Mouse (Mus musculus): ENCODE measurements around the gene Lta. TPM values are rescaled to one million over a fixed set of nuclear protein-coding genes. Genes with fewer than 3 reads are reported as not detected.
A peak's percentile ranks its signal among the peaks of the same experiment; 100 is the strongest.
"Not testable (repeated sequence)": the region's sequence is repeated elsewhere in the genome, so short reads cannot be mapped to it uniquely, and the experiment has no call there.

Gene Lta
- total RNA-seq, 2 experiments from 2014 or later: not detected

DNA sequence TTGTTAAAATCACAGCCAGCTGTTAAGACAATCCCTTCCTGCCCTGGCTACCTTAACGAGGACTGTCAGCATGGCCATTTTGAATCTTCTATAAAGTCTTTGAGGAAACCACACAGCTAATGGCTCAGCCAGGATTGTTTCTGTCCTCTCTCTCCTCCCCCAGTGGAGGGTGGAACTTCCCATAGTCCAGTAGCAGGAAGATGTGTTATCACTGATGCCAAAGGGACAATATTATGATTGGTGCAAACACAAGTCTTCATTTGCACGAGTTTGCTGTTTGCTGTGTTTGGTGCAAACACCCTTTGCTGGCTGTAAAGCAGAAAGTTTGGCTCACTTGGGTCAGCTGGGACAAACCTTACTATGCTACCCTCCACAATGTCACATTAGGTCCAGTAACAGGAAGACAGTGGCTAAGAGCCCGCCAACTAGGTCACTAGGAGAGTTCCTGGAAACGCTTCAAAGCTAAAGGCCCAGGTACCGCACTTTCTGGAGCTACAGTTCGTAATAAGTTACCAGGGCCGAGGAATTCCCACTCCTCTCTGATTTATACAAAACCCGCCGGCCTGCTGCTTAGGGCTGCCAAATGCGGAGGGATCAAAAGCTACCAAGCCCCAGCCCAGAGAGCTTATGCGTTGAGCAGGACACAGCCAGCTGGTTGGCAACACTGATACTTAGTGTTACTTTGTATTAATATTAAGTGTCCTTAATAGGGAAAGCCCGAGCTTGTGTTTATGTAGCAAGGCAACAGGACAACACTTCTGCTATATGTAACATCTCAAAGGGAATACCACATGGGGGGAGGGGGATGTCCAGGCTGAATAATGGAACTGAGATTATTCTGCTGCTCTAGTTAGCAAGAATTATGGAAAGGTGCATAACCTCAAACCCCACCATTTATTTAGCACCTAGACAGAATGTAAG, 35.5 kb upstream of the Lta start:
- ATAC-seq (ENCODE audit: poor library complexity, severe bottlenecking): no peak

GRCm38 (mm10) chr17:35239700-35240099, 34.5 kb upstream of the Lta start:
- no peak for ATAC-seq (ENCODE audit: poor library complexity, severe bottlenecking)

DNA sequence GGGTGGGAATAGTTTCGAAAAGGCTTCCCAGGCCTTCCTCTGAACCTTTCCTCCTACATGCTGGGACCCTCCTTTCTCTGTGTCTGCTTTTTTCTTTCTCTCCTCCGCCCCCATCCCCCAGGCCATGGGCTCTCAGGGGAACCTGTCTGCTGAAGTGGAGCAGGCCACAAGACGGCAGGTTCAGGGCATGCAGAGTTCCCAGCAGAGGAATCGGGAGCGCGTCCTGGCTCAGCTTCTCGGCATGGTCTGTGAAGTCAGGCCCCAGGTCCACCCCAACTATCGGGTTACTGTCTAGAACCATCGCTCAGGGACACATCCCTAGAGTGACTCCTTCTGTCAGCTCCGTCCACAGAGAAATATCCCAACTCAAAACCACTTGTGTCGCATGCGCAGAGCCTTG, 32.4 kb upstream of the Lta start:
- ATAC-seq (ENCODE audit: poor library complexity, severe bottlenecking): no peak

DNA sequence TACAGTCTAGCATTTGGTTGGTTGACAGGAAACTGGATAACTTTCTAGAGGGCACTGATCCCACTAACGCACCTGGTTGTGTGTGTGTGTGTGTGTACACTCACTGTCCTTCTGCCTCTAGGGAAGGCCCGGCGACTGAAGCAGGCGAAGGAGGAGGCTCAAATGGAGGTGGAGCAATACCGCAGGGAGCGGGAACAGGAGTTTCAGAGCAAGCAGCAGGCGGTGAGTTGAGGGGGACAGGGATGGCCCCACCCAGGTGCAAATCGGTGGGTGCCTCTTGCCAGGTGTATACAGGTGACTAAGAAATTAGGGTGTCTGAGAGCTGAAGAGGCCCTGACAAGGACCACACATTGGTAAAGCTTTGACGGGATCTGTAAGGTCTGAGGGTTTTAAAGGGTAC, 31.8 kb upstream of the Lta start:
- no peak for ATAC-seq (ENCODE audit: poor library complexity, severe bottlenecking)

GRCm38 (mm10) chr17:35236390-35236746, 31.2 kb upstream of the Lta start:
- ATAC-seq (ENCODE audit: poor library complexity, severe bottlenecking): peak; percentile 70

DNA sequence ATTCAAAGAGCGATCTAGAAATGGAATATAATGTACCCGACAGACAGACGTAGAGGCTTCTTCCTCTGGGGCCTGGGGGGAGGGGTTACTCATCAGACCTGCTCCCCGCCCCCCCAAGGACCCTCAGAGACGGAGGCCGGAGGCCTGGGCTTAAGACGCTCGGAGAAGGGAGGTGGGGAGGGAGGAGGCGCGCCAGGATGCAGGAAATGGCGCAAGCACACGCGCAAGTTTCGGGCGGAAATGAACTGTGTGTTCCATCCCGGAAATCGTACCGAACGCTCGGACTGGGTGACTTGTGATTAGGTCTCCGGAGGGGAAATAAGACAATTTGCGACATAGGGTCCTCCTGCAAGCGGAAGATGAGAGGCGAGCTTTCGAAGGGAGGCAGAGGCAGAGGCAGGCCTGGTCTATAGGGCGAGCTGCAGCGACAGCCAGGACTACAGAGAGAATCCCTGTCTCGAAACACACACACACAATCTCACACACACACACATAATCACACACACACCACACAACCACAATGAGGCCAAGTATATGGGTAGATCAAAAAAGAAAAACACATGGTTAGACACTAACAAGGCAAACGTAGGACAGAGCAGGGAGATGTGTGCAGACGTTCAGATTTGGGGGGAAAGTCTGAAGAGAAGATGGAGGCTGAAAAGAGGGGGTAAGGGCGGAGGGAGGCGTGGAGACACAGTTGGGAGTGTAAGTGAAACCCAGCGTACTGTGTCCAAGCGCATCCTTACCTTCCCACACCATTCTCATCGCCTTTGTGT, 30.7 kb upstream of the Lta start, which contains the start of gene Nfkbil1:
Gene Nfkbil1 (minus strand): TSS at position 179 of the 776 bp plus-strand sequence.
- ATAC-seq (ENCODE audit: poor library complexity, severe bottlenecking): peak; percentile 69

GRCm38 (mm10) chr17:35234903-35235302, 29.8 kb upstream of the Lta start:
- no peak for ATAC-seq (ENCODE audit: poor library complexity, severe bottlenecking)

DNA sequence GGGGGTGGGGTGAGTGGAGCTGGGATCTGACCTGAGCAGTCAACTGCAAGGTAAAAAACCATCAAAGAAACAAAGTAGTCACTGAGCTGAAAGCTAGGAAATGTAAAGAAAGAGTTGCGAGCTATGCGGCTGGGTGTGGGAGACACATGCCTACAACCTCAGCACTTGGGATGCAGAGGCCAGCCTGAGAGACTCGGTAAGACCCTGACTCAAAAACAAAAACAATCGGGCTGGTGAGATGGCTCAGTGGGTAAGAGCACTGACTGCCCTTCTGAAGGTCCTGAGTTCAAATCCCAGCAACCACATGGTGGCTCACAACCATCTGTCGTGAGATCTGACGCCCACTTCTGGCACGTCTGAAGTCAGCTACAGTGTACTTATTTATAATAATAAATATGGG, 28.9 kb upstream of the Lta start:
- ATAC-seq (ENCODE audit: poor library complexity, severe bottlenecking): not testable (repeated sequence)

DNA sequence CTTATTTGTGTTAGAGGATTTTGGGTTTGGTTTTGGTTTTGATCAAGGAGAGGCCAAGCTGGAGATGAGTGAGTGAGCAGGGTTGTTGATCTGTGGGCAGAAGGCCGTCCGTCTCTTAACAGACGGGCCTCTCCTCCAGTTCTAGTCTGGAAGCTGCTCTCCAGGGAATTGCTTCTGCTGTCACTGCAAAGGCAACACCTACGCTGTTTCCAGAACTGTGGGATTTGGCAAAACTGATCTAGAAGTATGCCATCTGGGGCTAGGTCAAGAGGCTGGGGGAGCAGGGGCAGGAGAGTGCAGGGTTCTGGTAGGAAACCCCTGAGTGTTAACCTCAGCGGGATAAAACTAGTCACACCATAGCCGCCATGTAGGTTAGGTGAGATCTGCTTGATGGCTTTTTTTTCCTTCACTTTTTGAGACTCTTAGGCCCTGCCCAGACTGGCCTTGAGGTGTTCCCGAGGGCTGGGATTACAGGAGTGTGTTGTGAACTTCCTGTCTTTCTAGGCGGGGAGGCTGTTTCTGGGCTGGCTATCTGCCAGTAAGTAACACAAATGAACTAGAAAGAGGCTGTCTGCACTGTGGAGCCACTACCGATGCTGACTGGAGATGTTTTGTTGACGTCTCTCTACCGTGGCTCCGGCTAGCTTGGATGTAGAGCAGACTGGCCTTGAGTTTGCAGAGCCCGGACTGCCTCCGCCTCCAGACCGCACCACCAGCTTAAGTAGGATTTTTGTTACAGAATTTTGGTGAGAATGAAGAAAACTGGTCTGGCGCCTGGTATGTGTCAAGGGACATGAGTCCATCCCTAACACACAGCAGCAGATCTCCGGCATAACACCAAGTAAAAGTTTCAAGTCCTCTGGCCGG, 28.2 kb upstream of the Lta start, which contains the start of gene Atp6v1g2:
Gene Atp6v1g2 (plus strand): TSS at position 547 of the 867 bp plus-strand sequence.
- no peak for ATAC-seq (ENCODE audit: poor library complexity, severe bottlenecking)

- ATAC-seq (ENCODE audit: poor library complexity, severe bottlenecking): no peak
Observed at GRCm38 (mm10) chr17:35232659-35233058, 27.5 kb upstream of the Lta start.

DNA sequence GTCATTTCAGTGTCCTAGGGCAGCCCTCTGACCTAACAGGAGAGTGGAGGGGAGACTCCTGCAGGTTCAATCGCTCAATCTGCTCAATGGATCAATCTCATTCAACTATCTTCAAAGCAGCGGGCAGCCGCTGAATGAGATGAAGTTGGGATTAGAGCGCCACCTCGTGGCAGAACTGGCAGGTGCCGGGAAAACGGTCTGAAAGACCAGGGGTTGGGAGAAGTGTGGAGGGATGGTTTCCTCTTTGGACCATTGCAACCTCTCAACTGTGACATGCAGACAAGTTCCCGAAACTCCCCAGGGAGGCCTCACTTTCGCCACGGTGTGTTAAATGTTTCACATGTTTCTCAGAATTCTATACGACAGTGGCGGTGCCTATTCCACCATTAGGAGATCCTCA, 26.9 kb upstream of the Lta start:
- peak; percentile 31 for ATAC-seq (ENCODE audit: poor library complexity, severe bottlenecking)

- peak; percentile 63 for ATAC-seq (ENCODE audit: poor library complexity, severe bottlenecking)
Observed at GRCm38 (mm10) chr17:35231022-35231421, 25.9 kb upstream of the Lta start.

- ATAC-seq (ENCODE audit: poor library complexity, severe bottlenecking): no peak
Observed at GRCm38 (mm10) chr17:35226561-35227046, 21.5 kb upstream of the Lta start.

DNA sequence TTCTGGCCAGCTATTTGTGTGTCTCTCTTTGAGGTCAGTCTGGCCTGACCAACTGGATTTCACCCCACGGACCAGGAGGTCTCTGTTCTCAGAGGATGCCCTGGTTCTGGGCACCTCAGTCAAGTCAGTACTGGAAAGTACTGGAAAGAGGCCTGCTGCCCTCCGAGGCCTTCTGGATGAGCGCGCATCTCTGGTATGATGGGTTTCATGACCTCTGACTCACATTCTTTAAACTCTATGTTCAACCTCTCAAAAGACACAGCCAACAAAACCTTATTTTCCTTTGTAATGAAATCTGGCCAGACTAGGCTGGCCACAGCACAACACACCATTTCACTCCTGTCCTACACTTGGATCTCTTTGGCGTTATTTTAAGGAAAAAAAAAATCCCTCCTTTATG, 20.3 kb upstream of the Lta start:
- ATAC-seq (ENCODE audit: poor library complexity, severe bottlenecking): no peak

GRCm38 (mm10) chr17:35224641-35225040, 19.5 kb upstream of the Lta start:
- ATAC-seq (ENCODE audit: poor library complexity, severe bottlenecking): no peak

DNA sequence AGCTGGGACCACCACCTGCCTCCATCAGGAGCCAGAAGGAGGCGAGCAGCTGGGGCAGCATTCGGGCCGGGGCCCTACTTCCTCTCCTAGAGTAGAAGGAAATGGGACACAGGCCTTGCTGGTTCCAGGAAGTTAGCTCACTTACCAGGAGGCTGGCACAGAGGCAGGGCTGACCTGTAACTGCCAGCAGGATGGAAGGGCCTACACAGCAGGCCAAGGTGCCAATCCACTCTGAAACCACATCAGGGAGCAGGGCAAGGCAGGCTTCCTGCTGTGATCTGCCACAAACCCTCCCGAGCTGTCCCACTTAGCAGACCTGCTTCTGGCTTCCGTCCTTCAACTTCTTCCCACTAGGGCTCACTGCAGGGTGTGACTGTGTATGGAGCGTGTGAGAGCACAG, 17.1 kb upstream of the Lta start:
- ATAC-seq (ENCODE audit: poor library complexity, severe bottlenecking): peak; percentile 59

- peak; percentile 11; the same call in 1 of the 2 replicates for ATAC-seq (ENCODE audit: poor library complexity, severe bottlenecking)
Observed at GRCm38 (mm10) chr17:35220156-35220952, 15.2 kb upstream of the Lta start, which contains the start of gene Gm16181. Gene Gm16181 (plus strand): TSS chr17:35220834.

DNA sequence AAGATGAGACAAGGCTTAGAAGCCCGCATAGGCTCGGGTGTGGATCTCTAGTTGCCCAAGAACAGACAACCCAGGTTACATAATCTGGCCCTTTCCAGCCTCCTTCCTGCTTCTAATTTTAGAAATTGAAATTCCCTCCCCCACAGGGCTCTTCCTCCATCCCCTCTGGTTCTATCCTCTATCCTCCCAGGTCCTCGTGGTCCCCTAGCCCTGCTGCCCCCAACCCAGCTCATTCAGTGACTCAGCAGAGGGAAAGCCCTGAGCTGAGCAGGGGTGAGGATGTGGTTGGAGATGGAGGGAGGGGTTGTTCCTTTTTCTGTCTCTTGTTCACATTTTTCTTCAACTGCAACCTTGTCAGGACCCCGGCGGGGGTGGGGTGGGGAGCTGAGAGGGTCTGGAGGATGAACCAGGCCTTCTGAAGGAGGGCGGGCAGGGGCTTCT, 14.5 kb upstream of the Lta start:
- peak; percentile 68 for ATAC-seq (ENCODE audit: poor library complexity, severe bottlenecking)

DNA sequence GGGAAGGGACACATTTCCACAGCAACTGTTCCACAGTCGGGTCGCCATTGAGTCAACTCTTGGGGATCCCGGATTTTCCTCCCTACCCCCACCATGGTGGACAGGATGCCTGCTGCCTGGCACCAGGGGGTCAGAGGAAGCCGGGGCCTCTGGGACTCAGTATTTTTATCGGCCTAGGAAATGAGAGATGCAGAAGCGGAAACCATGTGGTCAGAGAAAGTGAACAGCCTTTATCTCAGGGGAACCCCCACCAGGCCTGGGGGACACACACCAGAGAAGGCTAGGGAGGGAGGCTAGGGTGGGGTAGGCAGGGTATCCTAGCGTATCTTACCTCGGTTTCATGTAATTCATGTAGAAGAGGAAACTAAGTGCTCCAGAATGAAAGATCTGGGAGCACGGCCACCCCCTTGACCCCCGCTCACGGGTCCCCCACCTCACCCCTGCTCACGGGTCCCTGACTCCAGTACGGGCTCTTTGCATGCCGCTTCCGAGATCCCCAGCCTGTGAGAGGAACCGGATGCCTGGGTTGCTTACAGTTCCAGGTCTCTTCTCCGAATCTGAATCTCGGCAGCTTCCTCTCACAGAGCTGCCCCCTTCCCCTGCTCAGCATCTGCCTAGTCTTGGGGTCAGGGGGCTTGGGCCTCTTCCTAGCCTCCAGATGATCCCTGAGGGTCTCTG, 13.5 kb upstream of the Lta start:
- ATAC-seq (ENCODE audit: poor library complexity, severe bottlenecking): peak; percentile 36
